Mouse (Mus musculus) A20 (cell line): ENCODE results near the gene Dtnbp1.

Experiments
- DNase-seq: peaks from one replicate; pipeline ENCODE4 v3.0.0-alpha.2; 2011; ENCODE audit warnings: low read depth, low spot score

Dtnbp1 gene

DNA sequence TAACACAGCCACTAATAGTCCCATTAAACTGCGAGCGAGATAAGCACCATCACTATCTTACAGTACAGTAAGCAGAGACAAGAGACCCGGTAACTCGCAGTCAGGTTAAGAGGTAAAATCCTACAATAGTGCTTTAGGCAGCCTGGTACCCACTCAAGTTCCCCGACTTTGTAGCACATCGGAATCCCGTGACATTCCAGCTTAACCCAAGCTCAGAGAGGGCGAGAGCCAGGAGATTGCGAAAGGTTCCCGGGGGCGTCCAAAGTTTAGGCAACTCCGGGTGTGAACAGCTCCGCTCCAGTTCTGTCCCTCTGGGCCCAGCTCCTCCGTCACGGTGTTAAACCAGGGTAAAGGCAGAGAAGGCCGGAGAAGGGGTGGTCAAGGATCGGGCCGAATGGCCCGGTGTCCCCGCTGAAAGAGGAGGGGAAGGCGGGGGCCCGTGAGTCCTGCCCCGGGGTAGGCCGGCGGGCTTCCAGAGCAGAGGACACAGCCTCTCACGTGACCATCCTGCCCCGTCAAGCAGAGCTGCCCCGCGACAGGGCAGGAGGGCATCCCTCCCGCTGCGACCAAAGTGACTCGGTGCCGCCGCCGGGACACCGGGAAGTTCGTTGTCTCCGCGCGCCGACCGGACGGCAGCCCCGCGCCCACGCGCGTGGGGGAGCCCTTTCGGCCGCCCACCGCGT is 578 bp downstream of the Dtnbp1 start:
- DNase-seq = peak; percentile 81

DNA sequence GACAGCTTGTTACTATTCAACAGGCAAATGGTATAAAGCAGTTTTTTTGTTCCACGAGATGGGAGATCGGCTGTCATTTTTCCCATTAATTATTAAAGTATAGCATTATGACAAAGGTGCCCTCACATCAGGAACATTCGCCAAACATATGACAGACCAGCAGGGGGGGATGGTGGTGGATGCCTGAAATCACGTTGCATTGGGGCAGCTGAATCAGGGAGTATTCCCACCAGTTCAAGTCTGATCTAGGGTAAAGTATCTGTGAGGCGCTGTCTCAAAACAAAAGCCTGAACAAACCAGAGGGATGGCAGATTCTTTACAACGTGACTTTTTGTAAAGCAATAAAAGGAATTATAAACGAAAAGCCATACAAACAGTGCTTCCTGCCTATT is 1.1 kb downstream of the Dtnbp1 start:
- DNase-seq = peak; percentile 79

DNA sequence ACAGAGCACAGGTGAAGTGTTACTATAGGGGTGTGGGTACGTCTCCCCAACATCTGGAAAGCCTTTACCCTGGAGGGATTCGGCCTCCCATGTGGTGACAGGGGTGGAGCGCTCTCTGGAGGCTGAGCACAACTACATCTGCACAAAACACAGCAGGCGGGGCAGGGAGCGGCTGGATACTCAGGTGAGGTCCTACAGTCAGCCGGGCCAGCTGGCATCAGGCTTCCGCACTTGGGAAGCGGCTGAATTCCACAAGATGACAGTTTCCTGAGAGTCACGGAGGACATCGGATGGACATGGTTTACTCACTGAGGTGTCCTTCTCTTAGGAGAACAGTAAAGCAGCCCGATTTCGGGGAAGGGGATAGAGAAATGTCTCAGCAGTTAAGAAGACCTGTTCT is 2.7 kb downstream of the Dtnbp1 start:
- DNase-seq = no peak

DNA sequence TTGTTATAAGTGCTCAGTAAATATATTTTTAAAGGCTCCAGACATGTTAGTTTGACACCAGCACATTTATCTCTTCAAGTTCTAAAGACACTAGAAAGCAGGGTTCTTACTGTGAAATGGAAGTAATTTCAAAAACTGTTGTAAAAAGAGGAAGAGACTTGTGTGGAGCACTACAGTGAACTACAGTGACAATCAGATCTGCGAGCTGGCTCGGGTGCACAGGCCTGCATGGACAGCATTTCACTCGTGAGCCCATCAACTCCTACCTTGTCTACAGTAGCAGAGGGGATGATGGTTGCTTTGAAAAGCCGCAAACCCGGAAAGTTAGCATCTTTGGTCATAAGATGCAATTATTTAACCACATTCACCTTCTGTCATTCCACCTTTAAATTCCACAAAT is 5.6 kb downstream of the Dtnbp1 start:
- DNase-seq = no peak

DNA sequence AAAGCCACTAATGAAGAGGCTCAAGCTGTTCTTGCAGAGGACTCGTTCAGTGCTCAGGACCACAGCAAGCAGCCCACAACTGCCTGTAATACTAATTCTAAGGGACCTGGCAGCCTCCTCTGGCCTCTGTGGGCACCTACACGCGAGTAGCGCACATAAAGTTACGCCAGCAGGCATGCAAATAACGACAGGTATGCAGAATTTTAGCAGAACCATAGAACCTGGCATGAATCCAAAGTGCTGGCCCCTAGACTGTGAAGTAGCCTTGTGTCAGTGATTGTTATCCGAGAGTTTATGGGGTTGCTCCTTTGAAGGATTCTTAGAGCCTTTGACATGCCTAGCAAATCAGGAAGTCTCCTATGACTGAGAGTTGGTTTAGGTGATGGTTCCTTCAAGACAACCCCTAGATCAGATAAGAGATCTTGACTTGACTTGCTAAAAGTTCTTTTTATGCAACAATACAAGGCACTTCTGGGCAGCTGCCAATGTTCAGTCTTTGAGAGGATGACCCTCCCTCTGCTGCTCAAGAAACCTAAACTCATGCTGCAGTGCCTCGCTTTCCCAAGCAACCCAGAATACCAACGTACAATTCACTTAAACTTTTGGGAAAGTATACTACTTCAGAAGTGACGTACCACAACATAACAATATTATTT is 9.3 kb downstream of the Dtnbp1 start:
- DNase-seq = no peak

DNA sequence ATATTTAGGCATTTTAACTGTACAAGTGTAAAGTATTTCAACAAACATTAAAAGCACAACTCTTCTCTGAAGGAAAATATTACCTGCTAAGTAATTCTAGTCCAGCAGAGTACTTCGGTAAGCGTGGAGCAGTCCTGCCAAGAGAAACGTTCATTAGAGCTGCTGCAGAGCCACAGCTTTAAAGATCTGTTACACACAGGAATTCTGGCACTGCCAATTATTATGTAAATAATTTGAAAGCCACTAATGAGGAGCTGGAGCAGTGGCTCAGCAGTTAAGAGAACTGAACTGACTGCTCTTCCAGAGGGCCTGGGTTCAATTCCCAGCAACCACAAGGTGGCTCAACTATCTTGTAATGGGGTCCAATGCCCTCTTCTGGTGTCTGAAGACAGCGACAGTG is 10.0 kb downstream of the Dtnbp1 start:
- DNase-seq = no peak

DNA sequence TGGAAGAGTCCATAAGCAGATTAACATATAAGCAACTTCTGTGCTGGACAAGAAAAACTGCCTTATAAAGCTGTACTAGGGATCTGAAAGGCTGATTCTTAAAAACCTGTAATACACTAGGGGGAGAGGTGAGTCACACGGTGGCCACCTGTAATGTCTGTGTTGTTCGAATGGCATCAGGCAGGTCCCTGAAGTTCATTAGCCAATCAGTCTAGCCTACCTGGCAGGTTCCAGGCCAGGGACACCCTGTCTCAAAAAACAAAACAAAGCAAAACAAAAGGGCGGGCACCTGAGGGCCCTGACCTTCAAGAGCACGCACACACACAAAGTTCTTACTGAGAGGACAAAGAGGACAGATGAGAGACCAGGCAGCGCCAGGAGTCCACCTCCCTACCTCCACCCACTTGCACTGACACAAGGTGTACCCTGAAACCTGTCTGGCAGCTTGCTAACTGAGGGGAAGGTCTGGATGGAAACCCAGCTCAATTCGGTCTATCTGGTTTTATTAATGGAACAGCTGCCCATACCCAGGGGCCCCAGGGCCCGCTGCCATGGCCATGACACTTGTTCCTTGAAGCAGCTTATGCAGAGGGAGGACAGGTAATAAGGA is 11.8 kb downstream of the Dtnbp1 start:
- DNase-seq = no peak

DNA sequence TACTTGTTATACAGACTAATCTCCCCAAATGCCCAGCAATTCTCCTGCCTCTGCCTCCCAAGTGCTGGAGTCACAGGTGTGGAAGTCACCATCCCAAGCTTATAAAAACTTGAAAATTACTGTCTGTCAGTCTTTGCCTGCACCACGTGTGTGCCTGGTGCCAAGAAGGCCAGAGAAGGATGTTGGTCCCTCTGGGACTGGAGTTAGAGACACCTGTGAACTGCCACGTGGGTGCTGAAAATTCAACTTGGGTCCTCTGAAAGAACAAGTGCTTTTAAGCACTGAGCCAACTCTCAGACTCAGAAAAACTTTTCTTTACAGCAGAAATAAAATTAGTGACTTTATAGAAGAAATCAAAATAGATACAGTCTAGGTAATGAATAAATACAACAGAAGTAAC is 15.6 kb downstream of the Dtnbp1 start:
- no peak for DNase-seq

DNA sequence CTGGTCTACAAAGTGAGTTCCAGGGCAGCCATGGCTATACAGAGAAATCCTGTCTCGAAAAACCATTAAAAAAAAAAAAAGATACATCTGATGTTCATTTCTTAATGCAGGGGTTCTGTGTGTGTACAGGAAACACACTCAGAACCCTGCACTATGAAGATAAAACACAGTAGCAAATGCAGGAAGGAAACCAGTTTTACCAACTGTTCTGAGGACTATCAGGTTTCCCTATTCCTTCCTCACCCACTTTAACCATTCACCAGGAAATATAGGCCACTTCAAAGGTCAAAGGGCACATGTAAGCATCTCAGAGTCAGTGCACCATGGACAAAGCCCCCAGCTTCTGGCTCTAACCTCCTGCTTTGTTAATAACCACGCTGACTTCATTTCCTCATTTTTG is 16.6 kb downstream of the Dtnbp1 start:
- no peak for DNase-seq

DNA sequence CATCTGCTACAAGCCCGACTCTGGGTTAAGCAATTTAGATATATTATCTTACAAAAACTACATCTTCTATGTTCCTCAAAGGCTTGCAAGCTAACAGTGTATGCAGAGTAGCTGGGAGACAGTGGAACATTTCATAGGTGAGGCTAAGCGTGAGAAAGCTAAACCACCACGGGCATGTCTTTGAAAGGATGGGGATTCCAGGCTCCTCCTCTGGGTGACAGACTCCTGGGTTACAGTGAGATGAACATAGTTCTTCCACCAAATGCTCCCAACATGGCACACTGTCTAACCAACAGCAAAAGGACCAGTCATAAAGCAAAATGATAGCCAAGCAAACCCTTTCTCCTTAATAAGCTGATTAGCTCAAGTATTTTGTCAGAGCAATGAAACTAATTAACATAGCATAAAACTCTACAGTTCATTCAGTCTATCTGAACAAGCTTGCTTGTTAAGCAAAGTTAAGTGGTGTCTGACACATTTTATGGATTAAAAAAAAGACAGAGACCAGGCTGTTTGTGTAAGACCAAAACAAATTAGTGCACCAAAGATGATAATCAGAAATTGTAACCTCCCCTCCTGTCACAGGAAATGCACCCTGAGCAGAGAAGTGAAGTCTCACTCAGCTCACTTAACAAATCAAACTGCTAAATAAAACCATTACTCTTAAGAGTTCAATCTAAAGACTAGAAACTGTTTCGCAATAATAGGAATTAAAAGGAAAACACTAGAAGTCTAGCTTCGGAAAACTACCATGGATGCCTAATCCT is 18.1 kb downstream of the Dtnbp1 start:
- no peak for DNase-seq

DNA sequence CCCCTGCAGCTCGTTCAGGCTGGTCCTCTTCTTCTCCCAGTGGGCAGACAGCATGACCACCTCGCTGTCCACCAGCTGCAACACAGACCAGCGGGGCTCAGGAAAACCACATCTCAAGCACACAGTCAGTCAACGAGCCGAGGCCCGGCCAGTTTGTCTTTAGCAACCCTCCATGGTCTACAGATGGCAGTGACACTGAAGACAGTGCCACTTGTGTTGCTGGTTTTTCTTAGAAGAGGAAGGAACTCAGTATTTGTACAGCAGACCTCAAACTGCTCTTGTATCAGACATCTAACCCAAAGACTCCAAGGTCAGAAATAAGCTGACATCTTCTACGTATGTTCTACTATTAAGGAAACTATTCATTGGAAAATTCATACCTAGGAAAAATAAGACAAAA is 19.1 kb downstream of the Dtnbp1 start:
- DNase-seq = no peak

DNA sequence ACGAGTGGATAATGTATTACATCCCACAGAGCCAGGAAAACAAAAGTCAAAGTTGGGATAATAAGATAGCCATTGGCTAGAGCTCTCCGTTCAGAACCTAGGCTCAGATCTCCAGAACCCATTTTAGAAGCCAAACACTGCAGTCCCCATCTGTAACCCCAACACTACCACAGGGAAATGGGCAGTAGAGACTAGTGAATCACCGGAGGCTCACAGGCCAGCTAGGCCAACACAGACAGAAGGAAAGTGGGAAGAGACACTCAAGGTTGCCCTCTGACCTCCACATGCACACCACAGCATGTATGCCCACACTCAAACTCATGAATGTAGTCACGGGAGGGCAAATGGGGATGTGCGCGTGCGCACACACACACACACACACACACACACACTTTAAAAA is 22.5 kb downstream of the Dtnbp1 start:
- no peak for DNase-seq

DNA sequence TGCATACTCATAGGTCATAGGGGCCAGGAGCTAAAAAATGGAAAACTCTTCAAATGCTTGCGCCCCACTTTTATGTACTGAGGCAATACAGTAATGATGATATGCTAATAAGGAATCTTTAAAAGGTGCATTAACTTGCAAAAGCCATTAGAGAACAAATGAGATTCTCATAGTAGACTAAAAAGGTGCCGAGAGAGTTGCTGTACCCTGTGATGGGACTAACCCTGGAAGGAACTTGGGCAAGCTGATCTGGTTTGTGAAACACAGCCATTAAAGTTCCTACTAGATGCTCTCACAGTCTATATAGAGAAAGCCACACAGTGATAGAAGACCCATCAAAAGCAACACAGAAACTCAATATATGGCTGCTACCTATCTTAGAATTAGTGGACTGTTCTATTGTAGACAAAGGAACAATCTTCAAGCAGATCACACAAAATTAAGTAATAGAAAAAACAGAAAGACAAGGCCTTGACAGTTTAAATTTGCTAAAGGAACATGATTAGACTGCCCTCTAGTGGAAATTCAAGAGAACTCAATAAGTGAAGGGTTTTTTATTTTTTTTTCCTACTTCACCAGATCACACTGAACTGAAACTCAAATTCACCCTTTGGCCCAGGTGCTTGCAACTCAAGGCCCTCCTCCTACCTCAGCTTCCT is 24.3 kb downstream of the Dtnbp1 start:
- DNase-seq = peak; percentile 51

DNA sequence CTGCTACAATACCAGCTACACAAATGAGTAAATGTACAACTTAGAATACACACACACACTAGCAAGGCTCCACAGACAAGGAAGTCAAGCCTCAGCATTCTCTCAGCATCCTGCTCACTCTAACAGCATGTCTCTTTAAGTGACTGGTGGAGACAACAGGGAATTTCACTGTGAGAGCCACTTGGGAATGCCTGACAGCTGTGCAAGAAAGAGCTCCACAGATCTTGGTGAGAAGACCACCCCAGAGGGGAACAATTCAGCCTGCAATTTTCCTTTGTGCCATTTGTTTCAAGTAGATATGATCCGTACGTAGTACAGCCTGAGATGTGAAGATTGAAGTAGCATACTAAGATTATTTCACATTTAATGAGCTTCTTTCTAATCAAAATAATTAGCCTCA is 24.9 kb downstream of the Dtnbp1 start:
- no peak for DNase-seq

DNA sequence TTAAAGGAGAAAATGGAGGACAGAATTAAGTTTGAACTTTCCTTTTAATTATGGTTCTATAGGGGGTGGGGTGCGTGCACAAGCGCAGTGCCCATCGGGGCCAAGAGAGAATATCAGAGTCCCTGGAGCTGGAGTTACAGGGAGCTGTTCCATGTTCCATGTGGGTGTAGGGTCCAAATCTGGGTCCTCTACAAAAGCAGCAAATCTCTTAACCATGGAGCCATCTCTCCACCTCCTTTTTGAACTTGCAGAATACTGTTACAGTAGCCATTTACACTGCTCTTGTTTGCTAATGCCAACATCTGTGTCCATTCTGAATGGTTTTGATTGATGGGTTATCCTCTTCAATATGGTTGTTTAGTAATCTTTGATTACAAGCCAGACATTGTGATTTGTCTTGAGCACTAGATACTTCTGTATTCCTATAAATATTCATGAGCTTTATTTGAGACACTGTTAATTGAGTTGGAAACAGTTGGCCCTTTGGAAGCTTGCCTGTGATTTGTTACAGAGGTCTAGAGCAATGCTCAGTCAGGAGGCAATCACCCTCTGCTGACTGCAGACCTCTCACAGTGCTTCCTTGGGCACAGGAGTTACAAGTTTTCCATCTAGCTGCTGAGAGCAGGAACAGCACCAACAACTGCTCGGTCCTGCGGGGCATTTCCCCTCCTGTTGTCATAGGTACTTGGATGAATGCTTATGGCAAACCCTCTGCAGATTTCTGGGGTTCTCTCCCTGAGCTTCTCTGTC is 41.2 kb downstream of the Dtnbp1 start:
- no peak for DNase-seq

DNA sequence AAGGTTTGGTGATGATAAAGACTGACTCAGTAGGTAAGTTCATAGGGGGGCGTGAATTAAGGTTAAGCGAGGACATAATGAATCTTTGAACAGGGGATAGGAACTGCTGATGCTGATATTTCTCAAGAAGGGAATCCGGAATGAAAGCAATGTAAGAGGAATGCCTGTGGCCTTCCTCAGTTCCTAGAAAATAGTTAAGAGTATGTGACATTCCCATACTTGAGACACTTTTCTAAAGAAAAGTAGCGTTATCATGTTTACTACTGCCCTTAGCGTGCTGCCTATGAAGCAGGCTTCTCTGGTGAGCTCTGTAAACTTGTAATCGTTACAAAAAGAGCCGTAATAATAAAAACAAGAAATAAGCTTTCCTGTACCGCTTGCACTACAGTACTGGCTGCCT is 44.9 kb downstream of the Dtnbp1 start:
- DNase-seq = no peak

DNA sequence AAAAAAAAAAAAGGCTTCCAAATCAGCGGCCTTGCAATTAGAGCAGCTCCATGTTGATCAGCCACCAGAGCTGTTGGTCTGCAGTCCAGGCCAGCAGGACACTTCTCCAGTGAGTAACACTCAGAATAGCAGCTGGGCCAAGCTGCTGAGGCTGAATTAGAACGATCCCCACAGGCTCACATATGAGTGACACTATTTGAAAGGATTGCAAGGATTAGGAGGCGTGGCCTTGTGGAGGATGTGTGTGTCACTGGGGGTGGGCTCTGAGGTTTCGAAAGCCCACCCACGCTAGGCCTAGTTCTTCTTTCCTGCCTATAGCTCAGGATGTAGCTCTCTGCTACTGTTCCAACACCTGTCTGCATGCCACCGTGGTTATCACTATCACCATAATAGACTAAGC is 46.2 kb downstream of the Dtnbp1 start:
- DNase-seq = no peak

DNA sequence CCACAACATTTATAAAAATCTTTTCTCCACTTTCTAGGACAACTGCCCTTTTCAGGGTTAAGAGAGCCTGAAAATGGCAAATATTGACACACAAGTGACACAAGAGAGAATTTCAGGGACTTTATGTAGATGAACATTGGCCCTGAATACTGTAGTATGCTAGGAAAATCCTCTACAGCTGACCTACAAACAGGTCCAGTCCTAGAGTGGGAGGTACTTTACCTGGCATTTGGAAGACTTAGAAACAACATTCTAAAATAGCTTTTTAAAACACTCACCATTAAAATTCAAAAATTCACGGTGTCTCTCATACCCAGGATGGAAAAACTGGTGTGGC is 47.7 kb downstream of the Dtnbp1 start:
- no peak for DNase-seq

DNA sequence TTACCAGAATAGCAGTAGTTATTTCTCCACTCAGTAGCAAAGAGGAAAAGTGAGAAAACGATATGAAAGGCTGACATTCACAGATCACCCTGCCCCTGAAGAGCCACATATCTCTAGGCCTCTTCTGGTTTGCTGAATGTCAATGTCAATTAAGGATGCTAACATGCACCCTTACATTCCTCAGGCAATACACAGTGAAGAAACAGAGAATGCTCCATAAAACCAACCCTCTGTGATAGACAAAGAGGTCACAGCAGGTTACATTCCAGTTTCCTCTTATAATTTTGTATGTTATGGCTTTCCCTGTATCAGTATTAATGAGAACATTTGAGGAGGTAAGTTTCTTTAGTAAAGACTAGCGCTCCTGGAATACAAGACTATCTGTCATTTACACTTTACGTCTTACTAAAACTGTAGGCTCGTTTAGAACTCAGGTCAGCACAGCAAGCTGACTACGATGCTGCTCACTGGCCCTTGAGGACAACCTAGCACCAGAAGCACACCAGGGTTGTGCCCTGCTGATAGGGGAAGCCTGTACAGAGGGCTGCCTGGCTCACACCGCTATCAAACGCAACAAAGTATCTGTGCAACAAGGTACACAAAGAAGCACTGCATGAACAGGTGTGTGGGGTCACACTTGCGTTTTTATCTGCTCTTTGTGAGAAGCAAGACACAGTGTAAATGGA is 48.3 kb downstream of the Dtnbp1 start:
- no peak for DNase-seq

DNA sequence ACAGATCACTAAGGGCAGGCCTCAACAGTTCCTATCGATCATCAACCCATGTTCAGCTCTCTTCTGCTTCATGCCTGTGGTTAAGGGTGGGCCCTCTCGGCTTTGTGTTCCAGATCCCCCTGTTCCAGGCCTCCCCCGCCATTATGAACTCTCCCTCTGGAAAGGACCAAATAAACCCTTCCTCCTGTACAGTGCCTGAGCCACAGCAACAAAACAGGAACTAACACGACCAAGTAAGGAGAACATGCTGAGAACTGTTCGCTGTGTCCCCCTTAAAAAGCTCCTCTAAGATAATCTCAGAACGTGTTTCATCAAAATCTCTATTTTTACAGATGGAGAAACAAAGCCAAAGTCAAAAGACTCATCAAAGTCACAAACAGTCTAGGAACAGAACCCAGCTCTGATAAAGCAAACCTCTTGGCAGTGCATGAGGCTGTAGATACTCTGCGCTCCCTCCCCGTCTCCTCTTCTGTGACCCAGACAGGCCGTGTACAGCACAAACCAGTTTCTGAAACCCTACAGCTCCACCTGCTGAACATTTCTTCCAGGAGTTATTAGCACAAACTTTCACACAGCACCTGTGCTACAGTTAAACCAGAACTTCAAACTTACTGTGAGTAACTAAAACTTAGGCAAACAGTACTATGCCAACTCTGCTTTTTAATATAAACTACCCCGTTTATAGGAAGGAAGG is 49.4 kb downstream of the Dtnbp1 start:
- peak; percentile 11 for DNase-seq
